9 mouse cellular contexts compared by ENCODE assay signal in the genomic region with DNA sequence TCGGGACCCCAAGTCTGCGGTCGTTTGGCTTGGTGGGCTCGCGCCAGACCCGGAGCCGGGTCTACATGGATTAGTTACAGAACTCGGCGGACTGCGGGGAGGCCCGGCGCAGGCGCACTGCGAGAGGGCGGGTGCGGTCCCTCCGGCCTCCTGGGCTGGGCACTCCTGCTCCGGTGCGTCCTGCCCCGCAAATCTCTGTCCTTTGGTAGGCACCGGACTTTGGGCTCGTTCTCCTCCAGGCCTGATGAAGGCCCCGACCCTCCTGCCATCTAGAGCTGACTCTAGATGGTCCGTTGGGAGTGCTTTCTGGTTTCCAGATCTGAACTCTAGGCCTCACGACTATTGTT. TPM values are rescaled to one million over a fixed set of nuclear protein-coding genes. Genes with fewer than 3 reads are reported as not detected.
DNase-seq lines count a peak whose midpoint lies in the region; ATAC-seq and TF ChIP-seq lines count a peak whose summit lies in the region.
"Had no signal": no experiment of that assay in that cellular context is flagged by ENCODE, and none has a peak within 500 bp of the region (broad histone marks: within the 10 kb centered on the region; RNA-seq: fewer than 3 reads in every experiment).

No protein-coding gene starts in this region.

- no peaks in the 10 kb centered on the region for H3K27me3 ChIP-seq in C2C12 (ENCODE audit: control insufficient read depth, insufficient read depth, insufficient read length)
- no peaks in the 10 kb centered on the region for H3K27me3 ChIP-seq in forebrain, embryonic 14.5 days (replicated peaks; ENCODE audit: control insufficient read depth, insufficient read depth, low read length)
- H3K27me3 ChIP-seq in liver, embryonic 16.5 days (ENCODE audit: control insufficient read depth, insufficient read depth, low read depth, low read length): no peaks in the 10 kb centered on the region

- no peak for DNase-seq in cerebellum, adult 8-10 months
- DNase-seq in forebrain, embryonic 14.5 days (ENCODE audit: low spot score): no peak
- DNase-seq in adrenal gland, adult 2 months: no peak
- DNase-seq in gastrocnemius, adult 8-10 months (ENCODE audit: low spot score in 2 of 2): no peak
- no peak for DNase-seq in cerebellum, postnatal 14 days

- H3K27ac ChIP-seq in forebrain, embryonic 14.5 days (ENCODE audit: low read depth, low read length): peak overlapping the region; percentile 6; the same call in 1 of the 2 replicates
- H3K27ac ChIP-seq in liver, embryonic 16.5 days (ENCODE audit: low read length): peak overlapping the region; percentile 58

- ATAC-seq in cerebellum, adult (ENCODE audit: insufficient number of reproducible peaks, low FRiP score, low TSS enrichment): peak; percentile 84
- peak; percentile 87 for ATAC-seq in forebrain, embryonic 14.5 days
- peak; percentile 86 for ATAC-seq in liver, embryonic 16.5 days (ENCODE audit: low read depth)

- peaks cover 16% of the 10 kb centered on the region for H3K36me3 ChIP-seq in C2C12 (ENCODE audit: control insufficient read depth, insufficient read depth)
- H3K36me3 ChIP-seq in forebrain, embryonic 14.5 days (ENCODE audit: control insufficient read depth, insufficient read depth, low read length): peaks cover 14% of the 10 kb centered on the region; the same call in 1 of the 2 replicates
- H3K36me3 ChIP-seq in liver, embryonic 16.5 days (ENCODE audit: control insufficient read depth, insufficient read depth): no peaks in the 10 kb centered on the region

- peak overlapping the region; percentile 52 for H3ac ChIP-seq in C2C12 (ENCODE audit: control insufficient read depth, insufficient read length, low read depth)

- H3K4me3 ChIP-seq in C2C12 (ENCODE audit: insufficient read depth, poor library complexity, severe bottlenecking): peak overlapping the region; percentile 65
- H3K4me3 ChIP-seq in forebrain, embryonic 14.5 days (ENCODE audit: low read depth, low read length): peak overlapping the region; percentile 74
- H3K4me3 ChIP-seq in liver, embryonic 16.5 days (ENCODE audit: low read depth, low read length): peak overlapping the region; percentile 85

- H3K79me3 ChIP-seq in C2C12 (ENCODE audit: low read depth): peaks cover 29% of the 10 kb centered on the region

- WGBS in forebrain, embryonic 14.5 days: 1% methylated on average over 25 of the region's 25 CpGs
- under 1% methylated on average over 25 of the region's 25 CpGs for WGBS in liver, embryonic 16.5 days (ENCODE audit: insufficient replicate concordance)

- peaks cover 52% of the 10 kb centered on the region for H3K79me2 ChIP-seq in C2C12 (ENCODE audit: control insufficient read depth, insufficient read depth)

- peak overlapping the region; percentile 78 for H3K9ac ChIP-seq in forebrain, embryonic 14.5 days (ENCODE audit: low read length)
- H3K9ac ChIP-seq in liver, embryonic 16.5 days (ENCODE audit: low read depth, low read length): peak overlapping the region; percentile 64

- H3K9me3 ChIP-seq in forebrain, embryonic 14.5 days (replicated peaks; ENCODE audit: control insufficient read depth, low read length): no peaks in the 10 kb centered on the region
- H3K9me3 ChIP-seq in liver, embryonic 16.5 days (replicated peaks; ENCODE audit: control insufficient read depth, low read length): no peaks in the 10 kb centered on the region

- H3K4me1 ChIP-seq in forebrain, embryonic 14.5 days (ENCODE audit: control insufficient read depth, insufficient read depth, low read length): peaks cover 7% of the 10 kb centered on the region
- H3K4me1 ChIP-seq in liver, embryonic 16.5 days (ENCODE audit: control insufficient read depth, low read depth, low read length): peaks cover 10% of the 10 kb centered on the region

- peak overlapping the region; percentile 87 for H3K4me2 ChIP-seq in forebrain, embryonic 14.5 days (ENCODE audit: low read length)
- peak overlapping the region; percentile 75 for H3K4me2 ChIP-seq in liver, embryonic 16.5 days (ENCODE audit: low read depth, low read length)

- TF ChIP-seq CTCF in C2C12 (IDR thresholded peaks at IDR 0.05; ENCODE audit: control insufficient read depth, insufficient read depth, insufficient read length): no peak

TF ChIP-seq in C2C12, 6 proteins besides CTCF, POLR2A, EP300 and RAD21:
- TF ChIP-seq MYOG (IDR thresholded peaks at IDR 0.05; ENCODE audit: control insufficient read depth, extremely low read depth, insufficient read length): no peak
- TF ChIP-seq USF1 (IDR thresholded peaks at IDR 0.05; ENCODE audit: low read depth): no peak
- TF ChIP-seq FOSL1 (IDR thresholded peaks at IDR 0.05; ENCODE audit: insufficient read depth, low read length, poor library complexity, severe bottlenecking): no peak
- TF ChIP-seq MYOD1 (IDR thresholded peaks at IDR 0.05; ENCODE audit: control insufficient read depth, insufficient read length, low read depth): no peak
- TF ChIP-seq CEBPB (IDR thresholded peaks at IDR 0.05; ENCODE audit: low read depth): no peak
- no peak for TF ChIP-seq MAX (IDR thresholded peaks at IDR 0.05)
TF ChIP-seq in C2C12: peak in this region for 0.

RNA-seq across cellular contexts. Expression of a gene that starts 2.4 kb away (rescaled TPM):
- 98.7 TPM for polyA plus RNA-seq in C2C12 (2012; fragmentation: generic; extraction: Trizol)
- 156 and 168 TPM in 2 replicates for polyA plus RNA-seq in forebrain, embryonic 14.5 days (2014; fragmentation: Nextera tagmentation; extraction: Ambion mirVana)
- 30.6 and 34.1 TPM in 2 replicates for polyA plus RNA-seq in liver, embryonic 16.5 days (2015; fragmentation: Nextera tagmentation; extraction: Ambion mirVana)
- 10 to 100 TPM; 81.2 to 90.9 TPM for total RNA-seq in adrenal gland, adult 2 months (2021)
- polyA plus RNA-seq in adrenal gland, adult 2 months (2012; rRNA removed): 11.8 and 14.4 TPM in 2 replicates
- 10 to 100 TPM; 61.7 to 82.6 (median 76.8) TPM for total RNA-seq in gastrocnemius, adult 8-10 months (2022)

RNA-seq across cellular contexts. Expression of a gene that starts 48.9 kb away (rescaled TPM):
- polyA plus RNA-seq in C2C12 (2012; fragmentation: generic; extraction: Trizol): not detected
- polyA plus RNA-seq in forebrain, embryonic 14.5 days (2014; fragmentation: Nextera tagmentation; extraction: Ambion mirVana): 0.37 and 0.53 TPM in 2 replicates
- not detected in 2 replicates for polyA plus RNA-seq in liver, embryonic 16.5 days (2015; fragmentation: Nextera tagmentation; extraction: Ambion mirVana)
- not detected for total RNA-seq in adrenal gland, adult 2 months (2021)
- not detected in 2 replicates for polyA plus RNA-seq in adrenal gland, adult 2 months (2012; rRNA removed)
- not detected for total RNA-seq in gastrocnemius, adult 8-10 months (2022)
- polyA plus RNA-seq: gonadal fat pad, adult 2 months had no signal
